Mouse (Mus musculus) lung, postnatal 0 days (tissue): ENCODE data around the gene Ddah1. TPM values are rescaled to one million over a fixed set of nuclear protein-coding genes. Genes with fewer than 3 reads are reported as not detected.

ENCODE experiments used
- ATAC-seq: fragments of 200-750 bp; cut with Nextera tagmentation; 2 replicates; pipeline ENCODE4 v1.8.0; 2017; ENCODE audit warnings: moderate library complexity
- DNase-seq: peaks from one replicate; pipeline ENCODE4 v3.0.0-alpha.2; 2016; ENCODE audit warnings: low spot score
- H3K27ac ChIP-seq: fragments of 300-500 bp; sonication (generic); 2 replicates; pipeline ENCODE4 v1.5.1; 2014; ENCODE audit warnings: antibody characterized with exemption, mild to moderate bottlenecking, low read length, mixed read lengths
- H3K27me3 ChIP-seq: fragments of 300-500 bp; sonication (generic); replicated peaks from 2 replicates; pipeline ENCODE4 v1.6.1; 2014; ENCODE audit warnings: low read length, mixed read lengths; ENCODE audit not compliant: insufficient read depth
- H3K36me3 ChIP-seq: fragments of 300-500 bp; sonication (generic); 2 replicates; pipeline ENCODE4 v1.6.1; 2014; ENCODE audit warnings: low read length, mixed read lengths; ENCODE audit not compliant: insufficient read depth
- H3K4me1 ChIP-seq: fragments of 300-500 bp; sonication (generic); 2 replicates; pipeline ENCODE4 v1.6.1; 2014; ENCODE audit warnings: antibody characterized with exemption, low read depth, low read length, mixed read lengths; ENCODE audit not compliant: insufficient read depth
- H3K4me2 ChIP-seq: fragments of 300-500 bp; sonication (generic); replicated peaks from 2 replicates; pipeline ENCODE4 v1.6.1; 2014; ENCODE audit warnings: low read depth, mild to moderate bottlenecking, low read length, moderate library complexity, mixed read lengths
- H3K4me3 ChIP-seq: fragments of 300-500 bp; sonication (generic); 2 replicates; pipeline ENCODE4 v1.5.1; 2014; ENCODE audit warnings: low read depth, low read length
- H3K9ac ChIP-seq: fragments of 300-500 bp; sonication (generic); replicated peaks from 2 replicates; pipeline ENCODE4 v1.6.1; 2014; ENCODE audit warnings: low read depth, mild to moderate bottlenecking
- H3K9me3 ChIP-seq: fragments of 300-500 bp; sonication (generic); 2 replicates; pipeline ENCODE4 v1.6.1; 2016; ENCODE audit warnings: low read length, mixed read lengths
- CTCF ChIP-seq: IDR thresholded peaks from 2 replicates; pipeline ENCODE4 v1.5.1; 2016; ENCODE audit warnings: antibody characterized with exemption, mild to moderate bottlenecking
- EP300 ChIP-seq: IDR thresholded peaks from 2 replicates; pipeline ENCODE4 v1.6.1; 2016; ENCODE audit warnings: antibody characterized with exemption, mild to moderate bottlenecking, control low read depth
- WGBS: fragments of 180-500 bp; shearing (Covaris S2); extraction: QIAGEN DNeasy Blood & Tissue Kit; methylation state at CpG from one replicate; pipeline ENCODE4 v1.1.7; 2014; 5-methylcytosine and 5-hydroxymethylcytosine counted together
- polyA plus RNA-seq: library from polyadenylated mRNA; unstranded; fragments of >200 nt; fragmentation: Nextera tagmentation; extraction: Ambion mirVana; gene quantifications from 2 replicates; pipeline ENCODE4 v1.2.1, GENCODE M21; 2015

The Ddah1 gene
- polyA plus RNA-seq, 1 experiment from 2014 or later = 20.2 TPM

GRCm38 (mm10) chr3:145795896-145796295 is 37.4 kb downstream of the Ddah1 start:
- Histone ChIP-seq H3K4me1 (peaks cover 8% of the 10 kb centered on the region; the same call in 1 of the 2 replicates), H3K9me3 (no peaks in the 10 kb centered on the region), H3K4me3 (no peak overlapping the region), H3K27me3 (no peaks in the 10 kb centered on the region), H3K36me3 (no peaks in the 10 kb centered on the region), H3K27ac (no peak overlapping the region), H3K9ac (no peak overlapping the region), H3K4me2 (no peak overlapping the region)
- ATAC-seq (no peak), DNase-seq (no peak)
- TF ChIP-seq CTCF (no peak), EP300 (no peak)
- WGBS = 84% methylated on average over 7 of the region's 7 CpGs

GRCm38 (mm10) chr3:145798042-145798441 is 39.6 kb downstream of the Ddah1 start:
- no peak for DNase-seq
- H3K27me3 ChIP-seq = no peaks in the 10 kb centered on the region
- H3K27ac ChIP-seq = peak overlapping the region; percentile 12; the same call in 1 of the 2 replicates
- no peaks in the 10 kb centered on the region for H3K36me3 ChIP-seq
- no peak overlapping the region for H3K4me2 ChIP-seq
- TF ChIP-seq CTCF (no peak), EP300 (no peak)
- ATAC-seq = peak; percentile 24; the same call in 1 of the 2 replicates
- no peak overlapping the region for H3K4me3 ChIP-seq
- WGBS = 45% methylated on average over 10 of the region's 10 CpGs
- no peaks in the 10 kb centered on the region for H3K9me3 ChIP-seq
- no peak overlapping the region for H3K9ac ChIP-seq
- H3K4me1 ChIP-seq = peaks cover 8% of the 10 kb centered on the region; the same call in 1 of the 2 replicates

GRCm38 (mm10) chr3:145798751-145799188 is 40.3 kb downstream of the Ddah1 start:
- DNase-seq = peak; percentile 84
- Histone ChIP-seq H3K9me3 (no peaks in the 10 kb centered on the region), H3K9ac (no peak overlapping the region), H3K27me3 (no peaks in the 10 kb centered on the region), H3K27ac (peak overlapping the region; percentile 12; the same call in 1 of the 2 replicates), H3K36me3 (no peaks in the 10 kb centered on the region), H3K4me3 (no peak overlapping the region), H3K4me1 (peaks cover 8% of the 10 kb centered on the region; the same call in 1 of the 2 replicates), H3K4me2 (no peak overlapping the region)
- ATAC-seq = peak; percentile 88
- 6% methylated on average over 6 of the region's 6 CpGs for WGBS
- TF ChIP-seq EP300 (peak; percentile 89), CTCF (no peak)

- Histone ChIP-seq H3K9ac (no peak overlapping the region), H3K27me3 (no peaks in the 10 kb centered on the region), H3K9me3 (no peaks in the 10 kb centered on the region), H3K36me3 (no peaks in the 10 kb centered on the region), H3K27ac (no peak overlapping the region), H3K4me2 (no peak overlapping the region), H3K4me1 (peaks cover 8% of the 10 kb centered on the region; the same call in 1 of the 2 replicates), H3K4me3 (no peak overlapping the region)
- WGBS = 11% methylated on average over 3 of the region's 3 CpGs
- DNase-seq = peak; percentile 41
- TF ChIP-seq CTCF (no peak), EP300 (no peak)
- peak; percentile 45 for ATAC-seq
Measured at GRCm38 (mm10) chr3:145799365-145799764, 40.9 kb downstream of the Ddah1 start.

- ATAC-seq (no peak), DNase-seq (no peak)
- 58% methylated on average over 6 of the region's 6 CpGs for WGBS
- Histone ChIP-seq H3K27ac (no peak overlapping the region), H3K4me2 (no peak overlapping the region), H3K4me1 (peaks cover 8% of the 10 kb centered on the region; the same call in 1 of the 2 replicates), H3K36me3 (no peaks in the 10 kb centered on the region), H3K9ac (no peak overlapping the region), H3K27me3 (no peaks in the 10 kb centered on the region), H3K9me3 (no peaks in the 10 kb centered on the region), H3K4me3 (no peak overlapping the region)
- no peak for TF ChIP-seq EP300
- TF ChIP-seq CTCF = no peak
Measured at GRCm38 (mm10) chr3:145802106-145802505, 43.6 kb downstream of the Ddah1 start.

- Histone ChIP-seq H3K4me1 (no peaks in the 10 kb centered on the region), H3K4me2 (no peak overlapping the region), H3K4me3 (no peak overlapping the region), H3K36me3 (no peaks in the 10 kb centered on the region), H3K9ac (no peak overlapping the region), H3K27ac (no peak overlapping the region), H3K9me3 (no peaks in the 10 kb centered on the region), H3K27me3 (no peaks in the 10 kb centered on the region)
- WGBS = 59% methylated on average over 4 of the region's 4 CpGs
- DNase-seq (no peak), ATAC-seq (no peak)
- TF ChIP-seq EP300 = no peak
- no peak for TF ChIP-seq CTCF
Measured at GRCm38 (mm10) chr3:145805848-145806247, 47.4 kb downstream of the Ddah1 start.

GRCm38 (mm10) chr3:145806502-145806901 is 48.0 kb downstream of the Ddah1 start:
- Histone ChIP-seq H3K4me3 (no peak overlapping the region), H3K27me3 (no peaks in the 10 kb centered on the region), H3K9me3 (no peaks in the 10 kb centered on the region), H3K27ac (no peak overlapping the region), H3K4me1 (no peaks in the 10 kb centered on the region), H3K4me2 (no peak overlapping the region), H3K36me3 (no peaks in the 10 kb centered on the region), H3K9ac (no peak overlapping the region)
- WGBS = 24% methylated on average over 5 of the region's 5 CpGs
- ATAC-seq = no peak
- TF ChIP-seq CTCF = no peak
- no peak for TF ChIP-seq EP300
- no peak for DNase-seq
